Mouse (Mus musculus) bone marrow, adult 2 months (tissue): Measurements from ENCODE around the gene Ganc.

Source experiments
- CTCF ChIP-seq: fragments of 200-500 bp; IDR thresholded peaks from 2 replicates; pipeline ENCODE4 v1.5.1; 2011; ENCODE audit warnings: low read length, control low read depth; ENCODE audit not compliant: control insufficient read depth, insufficient read depth
- POLR2A ChIP-seq: fragments of 200-500 bp; IDR thresholded peaks from 2 replicates; pipeline ENCODE4 v1.6.1; 2011; ENCODE audit warnings: low read depth, mild to moderate bottlenecking, control low read depth, low read length, borderline replicate concordance; ENCODE audit not compliant: control insufficient read depth

DNA sequence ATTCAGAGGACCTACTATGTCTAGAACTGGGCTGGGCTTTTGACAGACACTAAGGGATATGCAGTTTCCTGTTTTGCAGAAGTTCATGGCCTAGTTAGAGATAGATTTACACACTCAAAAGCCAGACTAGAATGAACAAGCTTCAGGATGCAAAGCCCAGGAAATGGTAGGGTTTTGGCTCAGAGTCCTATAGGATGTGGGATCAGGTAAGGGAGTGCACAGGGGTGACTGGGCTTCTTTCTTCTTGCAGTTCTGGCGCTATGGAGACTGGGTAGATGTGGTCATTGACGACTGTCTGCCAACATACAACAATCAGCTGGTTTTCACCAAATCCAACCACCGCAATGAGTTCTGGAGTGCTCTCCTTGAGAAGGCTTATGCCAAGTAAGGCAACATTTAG, 80.5 kb downstream of the Ganc start:
- TF ChIP-seq CTCF (no peak), POLR2A (no peak)
